Mouse (Mus musculus) lung, adult 2 months (tissue): Measurements from ENCODE around the gene Tpt1.

Experiments
- CTCF ChIP-seq: fragments of 200-500 bp; IDR thresholded peaks from 2 replicates; pipeline ENCODE4 v1.5.1; 2011; ENCODE audit warnings: mild to moderate bottlenecking, low read length, control low read depth; ENCODE audit not compliant: insufficient read depth
- POLR2A ChIP-seq: fragments of 200-500 bp; IDR thresholded peaks from 2 replicates; pipeline ENCODE4 v1.6.1; 2011; ENCODE audit warnings: low read depth, mild to moderate bottlenecking, control low read depth, low read length, borderline replicate concordance; ENCODE audit errors: extremely low read depth

DNA sequence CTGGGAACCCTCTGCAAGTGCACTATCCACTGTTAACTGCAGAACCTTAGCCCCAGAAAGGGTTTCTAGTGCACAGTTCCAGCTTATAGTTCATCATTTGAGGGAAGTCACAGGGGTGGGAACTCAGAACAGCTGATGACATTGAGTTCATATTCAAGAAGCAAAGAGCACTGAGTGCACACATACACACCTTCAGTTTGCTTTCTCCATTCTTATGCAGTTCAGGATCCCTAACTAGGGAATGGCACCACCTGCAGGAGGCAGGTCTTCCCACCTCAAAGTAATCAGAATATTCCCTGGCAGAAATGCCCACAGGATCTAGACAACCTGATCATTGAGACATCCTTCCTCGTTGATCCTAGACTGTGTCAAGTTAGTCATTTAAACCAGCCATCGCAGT is 14.7 kb downstream of the Tpt1 start:
- TF ChIP-seq CTCF (no peak), POLR2A (no peak)
